Mouse (Mus musculus) neutrophil, adult 5-6 weeks (primary cell): ENCODE results near the gene Herpud1. TPM values are rescaled to one million over a fixed set of nuclear protein-coding genes. Genes with fewer than 3 reads are reported as not detected.

Experiments used
- ATAC-seq: fragments of 151-379, 151-347 bp; 2 replicates; pipeline ENCODE4 v1.8.0; 2017; ENCODE audit warnings: mild to moderate bottlenecking, moderate TSS enrichment; ENCODE audit not compliant: insufficient number of reproducible peaks, poor library complexity, low FRiP score, severe bottlenecking; ENCODE audit errors: extremely low read depth
- total RNA-seq: library from RNA; stranded (forward); fragments of 200-1000 nt; gene quantifications from 2 replicates; pipeline ENCODE4 v1.2.3, GENCODE M21; 2017

Herpud1 gene
- 142 and 154 TPM in 2 replicates for total RNA-seq

- peak; percentile 91 for ATAC-seq
Measured at GRCm38 (mm10) chr8:94386214-94387026, at the start of gene Herpud1. Gene Herpud1 (plus strand): TSS chr8:94386438.

DNA sequence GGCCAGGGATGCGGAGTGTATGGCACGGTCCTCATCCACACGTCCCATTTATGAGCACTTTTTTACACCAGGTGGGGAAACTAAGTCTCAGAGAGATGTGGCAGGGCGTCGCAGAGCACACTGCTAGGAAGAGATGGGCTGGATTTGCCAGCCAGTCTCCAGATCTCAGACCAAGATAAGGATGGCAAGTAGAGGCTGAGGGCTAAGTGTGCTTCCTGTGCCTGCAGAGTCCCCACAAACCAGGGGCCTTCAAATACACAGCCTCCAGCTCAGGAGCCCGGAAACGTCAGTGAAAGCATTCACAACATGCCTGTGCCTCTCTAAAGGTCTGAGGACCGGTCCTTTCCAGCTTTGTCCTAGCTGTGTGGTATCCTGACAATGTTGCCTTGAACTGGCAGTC, 48.7 kb upstream of the Herpud1 start:
- ATAC-seq: no peak

- ATAC-seq: no peak
Measured at GRCm38 (mm10) chr8:94340796-94341195, 45.4 kb upstream of the Herpud1 start.

DNA sequence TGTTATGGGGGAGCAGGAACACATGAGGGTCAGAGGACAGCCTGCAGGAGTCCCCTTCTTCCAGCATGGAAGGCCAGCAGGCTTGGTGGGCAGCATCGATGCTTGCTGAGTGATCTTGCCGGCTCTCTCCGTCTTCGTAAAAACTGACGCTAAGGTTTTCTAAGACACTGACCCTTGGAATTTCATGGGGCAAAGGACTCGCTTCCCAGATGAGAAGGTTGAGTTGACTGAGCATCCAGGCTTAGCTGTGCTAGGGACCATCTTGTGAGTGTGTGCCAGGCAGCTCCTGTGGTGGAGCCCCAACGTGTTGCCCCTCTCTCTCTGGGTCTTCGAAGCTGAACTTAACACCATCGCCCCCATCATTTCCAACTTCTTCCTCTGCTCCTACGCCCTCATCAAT, 43.5 kb upstream of the Herpud1 start:
- ATAC-seq: no peak

DNA sequence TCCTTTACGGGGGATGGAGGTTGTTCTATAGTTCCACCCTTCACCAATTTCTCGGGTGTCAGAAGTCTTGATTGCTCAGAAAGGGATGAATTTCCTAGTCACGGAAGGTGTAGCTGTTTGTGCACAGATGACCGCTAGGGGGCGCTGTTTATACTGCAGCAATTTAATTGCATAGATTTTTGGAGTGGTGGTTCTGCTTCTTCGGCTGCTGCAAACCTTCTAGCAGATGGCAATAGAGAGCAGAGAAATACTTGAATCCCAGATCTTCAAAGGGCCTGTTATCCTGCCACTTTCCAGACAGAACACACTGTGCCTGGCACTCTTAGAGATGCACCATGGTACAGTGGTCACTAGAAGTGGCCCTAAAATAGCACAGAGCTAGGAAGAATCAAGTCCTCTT, 42.9 kb upstream of the Herpud1 start:
- ATAC-seq: peak; percentile 57

DNA sequence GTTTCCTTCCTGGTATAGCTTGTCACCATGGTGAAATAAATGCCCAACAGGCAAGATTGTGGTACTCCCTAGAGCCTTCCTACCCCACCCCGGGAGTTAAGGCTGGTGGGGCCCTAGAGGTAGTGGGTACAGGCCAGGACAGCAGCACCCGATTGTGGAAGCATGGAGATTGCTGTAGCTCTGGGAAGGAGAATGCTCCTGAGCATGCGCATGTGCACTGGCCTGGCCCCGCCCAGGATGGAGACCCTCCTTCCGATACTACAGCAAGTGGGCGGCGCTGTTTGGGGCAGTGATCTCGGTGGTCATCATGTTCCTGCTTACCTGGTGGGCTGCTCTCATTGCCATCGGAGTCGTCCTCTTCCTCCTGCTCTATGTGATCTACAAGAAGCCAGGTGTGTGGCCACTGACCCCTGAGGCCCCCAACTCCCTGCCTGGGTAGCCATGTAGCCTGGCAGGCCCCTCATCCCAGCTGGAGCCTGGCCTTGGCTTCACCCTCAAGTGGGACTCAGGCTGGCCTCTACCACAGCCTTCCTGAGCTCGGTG, 42.4 kb upstream of the Herpud1 start:
- ATAC-seq: no peak

GRCm38 (mm10) chr8:94345657-94346056, 40.6 kb upstream of the Herpud1 start:
- ATAC-seq: no peak

- ATAC-seq: peak; percentile 20; the same call in 1 of the 2 replicates
Measured at GRCm38 (mm10) chr8:94346264-94346663, 40.0 kb upstream of the Herpud1 start.

GRCm38 (mm10) chr8:94348425-94348824, 37.8 kb upstream of the Herpud1 start:
- no peak for ATAC-seq

- peak; percentile 62 for ATAC-seq
Measured at GRCm38 (mm10) chr8:94354069-94354531, 32.1 kb upstream of the Herpud1 start.

GRCm38 (mm10) chr8:94354571-94354970, 31.7 kb upstream of the Herpud1 start:
- peak; percentile 51 for ATAC-seq

DNA sequence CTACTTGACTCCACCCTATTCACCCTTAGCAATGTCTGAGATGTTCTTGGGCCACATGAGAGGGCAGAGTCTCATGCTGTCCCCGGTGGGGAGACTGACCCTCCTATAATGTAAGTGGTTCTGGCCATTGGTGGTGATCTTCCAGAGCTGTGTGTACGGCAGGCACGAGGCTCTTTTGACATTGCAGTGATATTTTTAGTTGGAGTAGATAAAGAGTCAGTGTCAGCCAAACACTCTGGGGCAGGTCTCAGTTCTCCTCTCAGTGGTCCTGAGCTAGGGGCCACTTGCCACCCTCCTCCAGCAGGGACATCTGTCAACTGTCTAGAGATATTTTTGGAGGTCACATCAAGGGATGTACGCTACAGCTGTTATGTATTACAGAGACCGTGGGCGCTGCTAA, 29.0 kb upstream of the Herpud1 start:
- ATAC-seq: no peak

GRCm38 (mm10) chr8:94358541-94358940, 27.7 kb upstream of the Herpud1 start:
- no peak for ATAC-seq

- no peak for ATAC-seq
Measured at GRCm38 (mm10) chr8:94361774-94362431, 24.3 kb upstream of the Herpud1 start.

- ATAC-seq: no peak
Measured at GRCm38 (mm10) chr8:94362607-94363239, 23.5 kb upstream of the Herpud1 start.

DNA sequence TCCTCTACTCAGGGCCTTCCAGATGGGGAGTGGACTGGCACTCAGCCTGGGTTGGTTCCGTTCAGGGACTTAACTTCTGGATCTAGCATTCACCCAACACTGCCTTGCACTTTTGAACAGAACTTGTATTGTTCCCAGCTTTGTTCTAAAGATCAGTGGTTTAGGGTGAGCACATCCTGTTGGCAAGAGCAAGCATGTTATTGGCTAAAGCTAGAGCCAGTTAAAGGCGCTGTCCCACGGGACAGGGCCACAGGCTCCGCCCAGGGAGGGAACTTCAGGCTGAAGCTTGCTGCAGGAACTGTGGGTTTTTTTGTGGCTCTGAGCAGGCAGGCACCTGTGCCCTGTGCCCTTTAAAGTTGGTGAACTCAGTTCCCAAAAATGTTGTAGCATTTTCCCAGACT, 22.9 kb upstream of the Herpud1 start:
- ATAC-seq: peak; percentile 76

DNA sequence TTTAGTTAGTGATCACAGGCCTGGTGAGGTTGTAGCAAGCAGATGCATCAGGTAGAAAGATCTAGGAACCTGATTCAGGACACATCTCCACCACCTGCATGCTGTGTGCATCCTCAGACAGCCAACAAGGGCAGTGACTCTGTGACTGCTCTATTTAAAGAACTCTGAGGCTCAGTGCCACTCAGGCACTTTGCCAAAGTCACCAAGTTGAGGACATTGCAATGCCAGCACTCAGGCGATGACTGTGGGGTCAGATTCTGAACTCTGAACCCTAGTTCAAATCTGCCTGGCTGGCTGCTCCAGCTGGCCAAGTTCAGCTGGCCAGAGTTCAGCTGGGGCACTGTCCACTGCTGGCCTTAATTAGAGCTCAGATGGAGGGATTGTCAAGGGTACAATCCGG, 22.3 kb upstream of the Herpud1 start:
- ATAC-seq: no peak

- ATAC-seq: no peak
Measured at GRCm38 (mm10) chr8:94364686-94365312, 21.4 kb upstream of the Herpud1 start.

- peak; percentile 87 for ATAC-seq
Measured at GRCm38 (mm10) chr8:94365410-94365981, 20.7 kb upstream of the Herpud1 start.
